Mouse (Mus musculus): ENCODE measurements at regions not wholly inside any gene's neighbourhood (a gene's known extent, or its start where the extent isn't known, plus 50 kb on each side); places are given as distances from the start of the nearest gene placed in this dataset.

DNA sequence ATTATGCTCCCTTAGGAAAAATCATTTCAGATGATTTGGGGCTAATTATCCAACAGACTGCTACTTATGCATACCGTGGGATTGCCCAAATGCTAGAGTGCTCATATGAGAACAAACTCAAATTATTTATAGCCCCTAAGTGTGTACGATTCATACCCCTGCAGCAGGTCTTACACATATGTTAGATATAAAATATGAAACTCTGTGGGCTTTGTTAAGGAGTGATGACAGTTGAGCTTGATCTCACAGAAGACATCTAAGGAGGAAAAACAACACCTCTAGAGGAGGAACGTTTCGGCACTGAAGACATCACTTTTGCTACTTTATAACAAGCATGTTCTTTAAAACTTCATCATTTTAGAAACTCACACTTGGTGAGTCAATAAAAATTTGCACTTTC is 1379.3 kb downstream of the Defb40 start:
- TF ChIP-seq CEBPB (IDR thresholded peaks at IDR 0.05; ENCODE audit: low read depth) (no peak), CTCF (IDR thresholded peaks at IDR 0.05; ENCODE audit: control insufficient read depth, insufficient read depth, insufficient read length) (no peak), MYOD1 (IDR thresholded peaks at IDR 0.05; ENCODE audit: control insufficient read depth, insufficient read length, low read depth) (no peak)
